ENCODE assay signal across 9 mouse cellular contexts in the genomic region with DNA sequence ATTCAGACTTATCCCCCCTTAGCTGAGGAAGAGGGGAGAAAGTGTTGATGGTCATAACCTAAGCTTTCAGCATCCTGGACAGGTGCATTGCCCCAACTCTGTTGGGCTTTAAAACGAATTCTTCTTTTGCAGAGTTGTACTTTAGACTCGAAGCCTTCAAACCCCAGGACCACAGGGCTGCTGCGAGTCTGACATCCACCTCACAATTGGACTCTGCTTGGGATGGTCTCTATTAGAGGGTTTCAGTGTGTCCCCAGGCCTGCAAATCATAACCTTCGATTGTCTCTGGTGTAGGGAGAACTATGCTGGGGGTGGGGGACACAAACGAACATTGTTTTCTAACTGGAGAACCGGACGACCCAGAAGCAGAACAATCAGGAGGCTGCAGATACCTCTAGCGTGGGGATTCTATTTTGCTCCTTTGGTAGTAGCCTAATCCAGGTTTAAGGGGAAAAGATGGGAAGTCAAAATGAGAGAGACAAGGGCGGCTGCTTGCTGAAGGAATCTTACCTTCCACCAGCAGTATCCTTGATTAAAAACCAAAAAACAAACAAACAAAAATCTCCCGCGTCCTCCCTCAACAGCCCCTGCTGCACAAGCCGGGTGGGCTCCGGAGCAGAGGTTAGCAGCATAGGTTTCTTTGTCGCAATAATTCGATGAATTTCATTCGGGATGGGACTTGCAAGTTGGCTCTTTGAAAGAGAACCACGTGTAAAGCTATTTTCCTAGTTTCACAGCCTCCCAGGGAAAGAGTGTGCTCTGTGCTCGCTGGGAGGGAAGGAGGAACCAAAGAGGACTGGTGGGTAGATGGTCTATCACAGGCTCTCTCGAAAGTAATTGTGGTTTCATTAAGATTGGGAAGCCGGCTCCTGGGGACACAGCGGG. TPM values are rescaled to one million over a fixed set of nuclear protein-coding genes. Genes with fewer than 3 reads are reported as not detected.
DNase-seq lines count a peak whose midpoint lies in the region; ATAC-seq and TF ChIP-seq lines count a peak whose summit lies in the region.
"Had no signal": no experiment of that assay in that cellular context is flagged by ENCODE, and none has a peak within 500 bp of the region (broad histone marks: within the 10 kb centered on the region; RNA-seq: fewer than 3 reads in every experiment).

No protein-coding gene starts in this region.

- H3K27ac ChIP-seq in heart, embryonic 10.5 days: peak overlapping the region; percentile 59; the same call in 1 of the 2 replicates
- H3K27ac ChIP-seq in forebrain, embryonic 16.5 days (ENCODE audit: low read length): no peak overlapping the region
- peak overlapping the region; percentile 86 for H3K27ac ChIP-seq in limb, embryonic 14.5 days (replicated peaks; ENCODE audit: low read depth, low read length)
- H3K27ac ChIP-seq: liver, embryonic 13.5 days had no signal

- TF ChIP-seq POLR2A in limb, embryonic 14.5 days (IDR thresholded peaks at IDR 0.05; ENCODE audit: borderline replicate concordance, extremely low read depth, insufficient read depth, insufficient read length): no peak

- no peak for DNase-seq in heart, embryonic 10.5 days (ENCODE audit: low spot score)
- no peak for DNase-seq in heart, postnatal 14 days
- DNase-seq in 3T3-L1 (ENCODE audit: low read depth, low spot score): peak; percentile 31
- DNase-seq in limb, embryonic 14.5 days (ENCODE audit: low spot score): peak; percentile 5
- DNase-seq in spleen, postnatal 10 days (ENCODE audit: low spot score in 2 of 2): no peak
- DNase-seq in testis, postnatal 14 days (ENCODE audit: low spot score): no peak
- DNase-seq in ovary, adult 18-20 months (ENCODE audit: low spot score): no peak
- DNase-seq: liver, embryonic 13.5 days had no signal

- peak overlapping the region; percentile 63 for H3K4me3 ChIP-seq in heart, embryonic 10.5 days
- 0 out of 2 replicates have a peak overlapping the region, but pooled peaks have one; percentile 5 for H3K4me3 ChIP-seq in forebrain, embryonic 16.5 days (replicated peaks; ENCODE audit: low read length)
- H3K4me3 ChIP-seq in limb, embryonic 14.5 days (replicated peaks; ENCODE audit: low read length): peak overlapping the region; percentile 65

- WGBS in heart, embryonic 10.5 days: 5% methylated on average over 21 of the region's 21 CpGs
- 1% methylated on average over 21 of the region's 21 CpGs for WGBS in forebrain, embryonic 16.5 days
- WGBS in limb, embryonic 14.5 days: 4% methylated on average over 21 of the region's 21 CpGs

- intact Hi-C loops in heart, postnatal 14 days (cut with DNase I): loop anchor here (10.0 kb wide), 2 partner anchors 321 to 411 kb away; no protein-coding TSS in a partner anchor

- ATAC-seq in forebrain, embryonic 16.5 days: no peak
- no peak for ATAC-seq in limb, embryonic 14.5 days (ENCODE audit: low FRiP score, low read depth)

- no peaks in the 10 kb centered on the region for H3K36me3 ChIP-seq in heart, embryonic 10.5 days
- H3K36me3 ChIP-seq in forebrain, embryonic 16.5 days (ENCODE audit: control insufficient read depth, insufficient read depth): no peaks in the 10 kb centered on the region
- H3K36me3 ChIP-seq in limb, embryonic 14.5 days (ENCODE audit: control insufficient read depth, insufficient read depth, low read length): peaks cover 12% of the 10 kb centered on the region
- H3K36me3 ChIP-seq: liver, embryonic 13.5 days had no signal

- no peak overlapping the region for H3K4me2 ChIP-seq in forebrain, embryonic 16.5 days (ENCODE audit: low read length)
- peak overlapping the region; percentile 61 for H3K4me2 ChIP-seq in limb, embryonic 14.5 days (replicated peaks; ENCODE audit: low read depth, low read length, severe bottlenecking)

- H3K27me3 ChIP-seq in heart, embryonic 10.5 days (ENCODE audit: insufficient read depth, poor library complexity, severe bottlenecking): peaks cover 93% of the 10 kb centered on the region
- peaks cover 92% of the 10 kb centered on the region for H3K27me3 ChIP-seq in forebrain, embryonic 16.5 days (replicated peaks; ENCODE audit: control insufficient read depth, insufficient read depth, low read length)
- H3K27me3 ChIP-seq in limb, embryonic 14.5 days (ENCODE audit: control insufficient read depth, insufficient read depth, low read length): peaks cover 59% of the 10 kb centered on the region

- H3K4me1 ChIP-seq in heart, embryonic 10.5 days: peaks cover 34% of the 10 kb centered on the region
- H3K4me1 ChIP-seq in forebrain, embryonic 16.5 days (replicated peaks; ENCODE audit: control insufficient read depth, insufficient read depth, low read length): peaks cover 14% of the 10 kb centered on the region
- H3K4me1 ChIP-seq in limb, embryonic 14.5 days (ENCODE audit: control insufficient read depth, insufficient read depth, low read length): peaks cover 49% of the 10 kb centered on the region
- H3K4me1 ChIP-seq: liver, embryonic 13.5 days had no signal

- no peak overlapping the region for H3K9ac ChIP-seq in forebrain, embryonic 16.5 days (replicated peaks; ENCODE audit: low read depth, low read length)
- H3K9ac ChIP-seq in limb, embryonic 14.5 days (ENCODE audit: low read depth, low read length, severe bottlenecking): peak overlapping the region; percentile 86
- H3K9ac ChIP-seq: liver, embryonic 13.5 days had no signal

- H3K9me3 ChIP-seq in heart, embryonic 10.5 days: no peaks in the 10 kb centered on the region
- H3K9me3 ChIP-seq in forebrain, embryonic 16.5 days (ENCODE audit: control insufficient read depth, low read length): no peaks in the 10 kb centered on the region
- H3K9me3 ChIP-seq in limb, embryonic 14.5 days (ENCODE audit: control insufficient read depth, low read length): no peaks in the 10 kb centered on the region
- H3K9me3 ChIP-seq: liver, embryonic 13.5 days had no signal

RNA-seq across cellular contexts. Expression of gene Osr1, which starts 5.5 kb away (rescaled TPM):
- polyA plus RNA-seq in heart, embryonic 10.5 days (2016; fragmentation: Nextera tagmentation; extraction: Ambion mirVana): 2.8 and 14.9 TPM in 2 replicates
- total RNA-seq in heart, postnatal 14 days (2021): 1 to 10 TPM; 5.8 to 9.6 TPM
- 5.4 and 6.5 TPM in 2 replicates for polyA plus RNA-seq in forebrain, embryonic 16.5 days (2015; fragmentation: Nextera tagmentation; extraction: Ambion mirVana)
- polyA plus RNA-seq in limb, embryonic 14.5 days (2012; rRNA removed): 118 and 165 TPM in 2 replicates
- 82.5 and 99.7 TPM in 2 replicates for polyA plus RNA-seq in limb, embryonic 14.5 days (2014; fragmentation: Nextera tagmentation; extraction: Ambion mirVana)

Comparison
In these comparisons a context has a peak if more than half of its experiments do, and no peak if none do; other contexts are left out.
1. DNase-seq: peak in 3T3-L1 (single experiment) and limb, embryonic 14.5 days (single experiment); none in heart, embryonic 10.5 days (single experiment), heart, postnatal 14 days (0 of 2), spleen, postnatal 10 days (0 of 2), testis, postnatal 14 days (single experiment) and ovary, adult 18-20 months (single experiment).
2. H3K4me3 ChIP-seq: peak in every context shown above with its lines; median percentile 65 in limb, embryonic 14.5 days; 63 in heart, embryonic 10.5 days; 5 in forebrain, embryonic 16.5 days.